Mouse (Mus musculus) 416B (cell line): ENCODE measurements around the gene Irf8.
"Not testable (repeated sequence)": the region's sequence is repeated elsewhere in the genome, so short reads cannot be mapped to it uniquely, and the experiment has no call there.

ENCODE experiments used
- DNase-seq: peaks from one replicate; pipeline ENCODE4 v3.0.0; 2011; ENCODE audit warnings: low read depth

Irf8 gene

GRCm38 (mm10) chr8:120723025-120723424, 13.1 kb upstream of the Irf8 start:
- DNase-seq, result no peak

DNA sequence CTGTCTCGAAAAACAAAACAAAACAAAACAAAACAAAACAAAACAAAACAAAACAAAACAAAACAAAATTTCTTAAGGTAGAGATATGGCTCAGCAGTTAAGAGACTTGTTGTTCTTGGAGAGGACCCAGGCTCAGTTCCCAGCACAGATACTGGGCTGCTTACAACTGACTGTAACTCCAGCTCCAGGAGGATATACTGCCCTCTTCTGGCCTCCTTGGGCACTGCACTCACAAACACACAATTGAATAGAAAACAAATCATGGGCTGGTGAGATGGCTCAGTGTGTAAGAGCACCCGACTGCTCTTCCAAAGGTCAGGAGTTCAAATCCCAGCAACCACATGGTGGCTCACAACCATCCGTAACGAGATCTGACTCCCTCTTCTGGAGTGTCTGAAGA, 12.1 kb upstream of the Irf8 start:
- DNase-seq, result not testable (repeated sequence)

- peak; percentile 72 for DNase-seq
Observed at GRCm38 (mm10) chr8:120724816-120725575, 11.2 kb upstream of the Irf8 start.

DNA sequence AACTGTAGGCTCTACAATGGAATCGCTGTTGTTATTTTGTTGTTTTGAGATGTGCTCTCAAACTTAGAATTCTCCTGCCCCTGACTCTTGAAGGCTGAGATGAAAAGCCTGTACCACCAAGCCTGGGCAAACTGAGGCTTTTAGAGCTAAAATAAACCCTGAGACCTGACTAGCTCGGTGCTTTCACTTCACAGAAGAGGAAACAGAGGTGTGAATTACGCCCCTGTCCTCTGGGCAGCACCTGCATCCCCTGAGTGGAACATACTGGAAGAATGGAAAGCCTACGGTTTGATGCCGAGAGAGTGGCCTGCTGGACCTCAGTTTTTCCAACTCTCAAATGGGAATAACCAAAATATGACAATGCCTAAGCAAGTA, 10.6 kb upstream of the Irf8 start:
- no peak for DNase-seq

DNA sequence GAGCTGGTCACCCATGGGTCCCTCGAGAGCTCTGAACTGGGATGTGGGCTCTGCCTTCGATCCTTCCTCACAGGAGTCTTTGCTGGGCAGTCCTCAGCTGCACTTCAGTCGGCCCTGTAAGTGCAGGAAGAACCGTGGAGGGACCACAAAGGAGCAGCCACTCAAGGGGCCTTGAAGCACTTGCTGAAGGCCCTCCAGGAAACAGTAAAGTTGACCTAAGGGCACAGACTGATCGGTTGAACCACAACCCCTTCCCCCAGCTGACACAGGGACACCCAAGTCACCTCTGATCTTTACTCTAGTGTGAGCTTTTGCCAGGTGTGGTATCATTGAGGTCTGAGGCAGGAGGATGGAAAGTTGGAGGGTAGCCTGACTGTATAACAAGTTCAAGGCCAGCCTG, 10.1 kb upstream of the Irf8 start:
- peak; percentile 61 for DNase-seq

- DNase-seq, result no peak
Observed at GRCm38 (mm10) chr8:120728488-120729160, 7.5 kb upstream of the Irf8 start.

GRCm38 (mm10) chr8:120731582-120731981, 4.6 kb upstream of the Irf8 start:
- DNase-seq, result no peak

- no peak for DNase-seq
Observed at GRCm38 (mm10) chr8:120732068-120732467, 4.1 kb upstream of the Irf8 start.

- DNase-seq, result no peak
Observed at GRCm38 (mm10) chr8:120736486-120736885, 328 bp downstream of the Irf8 start.

GRCm38 (mm10) chr8:120737166-120737565, 1.0 kb downstream of the Irf8 start:
- DNase-seq, result no peak

DNA sequence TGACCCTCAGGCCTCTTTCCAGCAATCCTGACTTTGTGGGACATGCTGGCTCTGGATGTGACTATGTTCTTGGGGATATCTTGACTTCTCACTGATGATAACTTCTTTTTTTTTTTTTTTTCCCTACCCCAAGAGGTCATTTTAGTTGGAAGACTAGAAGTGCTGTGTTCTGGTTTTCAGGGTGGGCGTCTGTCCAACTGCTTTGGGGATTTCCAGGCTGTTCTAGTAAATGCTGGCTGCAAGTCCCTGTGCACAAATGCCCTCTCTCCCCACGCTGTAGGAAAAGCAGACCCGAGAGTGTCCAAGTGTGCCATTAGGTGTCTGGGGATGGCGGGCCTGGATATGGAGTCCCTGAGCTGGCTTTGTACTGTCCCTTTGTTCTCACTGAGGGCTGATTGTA, 2.6 kb downstream of the Irf8 start:
- DNase-seq, result no peak

DNA sequence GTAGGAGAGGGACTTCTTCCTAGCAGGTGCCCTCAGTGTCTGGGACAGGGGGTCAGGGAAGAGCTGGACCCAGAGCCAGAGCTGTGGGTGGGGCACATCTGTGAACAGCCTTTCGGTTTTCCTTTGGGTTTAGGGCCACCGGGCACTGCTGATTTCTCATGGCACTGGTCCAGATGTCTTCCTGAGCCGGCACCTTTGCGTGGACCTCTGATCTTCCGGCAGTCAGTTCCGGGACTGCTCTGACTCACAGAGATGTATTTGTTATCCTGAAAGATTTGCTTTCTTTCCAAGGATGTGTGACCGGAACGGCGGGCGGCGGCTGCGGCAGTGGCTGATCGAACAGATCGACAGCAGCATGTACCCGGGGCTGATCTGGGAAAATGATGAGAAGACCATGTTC, 3.4 kb downstream of the Irf8 start:
- DNase-seq, result no peak

DNA sequence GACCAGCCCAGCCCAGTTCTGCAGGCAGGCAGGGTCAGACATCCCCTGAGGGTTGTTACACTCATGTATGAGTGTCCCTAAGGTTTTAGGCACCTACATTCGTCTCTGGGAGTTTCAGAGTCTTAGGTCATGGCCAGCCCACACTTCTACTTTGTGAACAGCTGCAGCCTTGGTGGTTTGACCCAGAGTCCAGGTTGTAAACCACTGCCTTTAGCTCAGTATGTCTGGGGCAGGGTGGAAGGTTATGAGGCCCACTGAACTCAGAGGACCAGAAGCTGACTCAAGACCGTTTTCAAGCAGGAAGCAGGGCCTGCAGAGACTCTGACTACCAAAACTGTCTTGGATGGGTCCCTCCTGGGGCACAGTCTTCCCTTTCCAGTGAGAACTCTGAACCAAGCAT, 4.4 kb downstream of the Irf8 start:
- no peak for DNase-seq

- DNase-seq, result no peak
Observed at GRCm38 (mm10) chr8:120741001-120741400, 4.8 kb downstream of the Irf8 start.

DNA sequence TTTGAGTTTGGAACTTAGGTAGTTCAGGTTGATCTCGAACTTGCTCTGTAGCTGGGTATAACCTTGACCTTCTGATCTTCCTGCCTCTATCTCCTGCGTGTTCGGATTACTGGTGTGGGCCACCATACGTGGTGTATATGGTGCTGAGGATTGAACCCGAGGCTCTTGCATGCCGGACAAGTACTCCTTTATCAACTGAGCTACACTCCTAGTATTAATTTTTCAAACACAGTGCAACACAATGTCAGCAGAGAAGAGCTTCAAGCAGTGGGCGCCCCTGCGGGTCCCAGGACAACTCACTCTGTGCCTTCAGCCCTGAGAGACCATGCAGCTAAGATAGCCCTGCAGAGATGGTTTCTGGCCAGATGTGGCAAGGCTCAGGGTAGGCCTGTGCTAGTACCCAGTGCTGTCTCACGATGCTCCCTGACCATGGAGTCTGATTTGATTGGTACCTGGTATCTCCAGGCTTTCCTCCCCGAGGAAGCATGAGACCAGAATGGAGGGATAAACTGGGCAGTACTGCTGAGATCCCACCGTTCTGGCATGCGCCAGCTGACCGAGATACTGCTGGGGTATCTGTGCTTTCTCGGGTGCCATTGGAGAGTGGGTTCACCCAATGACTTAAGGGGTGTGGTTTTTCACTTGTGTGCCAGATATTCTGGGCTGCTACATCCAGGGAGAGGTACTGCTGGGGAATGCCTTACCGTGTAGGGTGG, 5.8 kb downstream of the Irf8 start:
- no peak for DNase-seq

- peak; percentile 61 for DNase-seq
Observed at GRCm38 (mm10) chr8:120743149-120743897, 7.2 kb downstream of the Irf8 start.

DNA sequence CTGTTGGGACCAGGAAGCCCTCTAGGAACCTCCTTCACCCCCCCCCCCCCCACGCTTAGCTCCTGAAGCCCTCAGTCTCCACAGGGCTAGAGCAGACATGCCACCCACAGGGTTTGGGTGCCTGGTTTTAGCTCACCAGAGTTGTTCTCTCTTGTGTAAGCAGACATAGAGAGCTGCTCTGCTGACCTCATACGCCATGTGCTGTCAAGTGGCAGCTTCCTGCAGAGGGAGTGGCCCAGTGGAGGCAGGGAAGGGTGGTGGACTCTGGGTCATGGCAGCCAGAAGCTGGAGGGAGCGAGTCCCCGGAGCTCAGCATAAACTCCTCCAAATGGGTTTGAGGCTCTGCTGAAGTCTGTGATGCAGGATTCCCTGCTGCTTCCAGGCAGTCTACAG, 7.7 kb downstream of the Irf8 start:
- DNase-seq, result peak; percentile 55

GRCm38 (mm10) chr8:120744448-120744847, 8.3 kb downstream of the Irf8 start:
- DNase-seq, result no peak

DNA sequence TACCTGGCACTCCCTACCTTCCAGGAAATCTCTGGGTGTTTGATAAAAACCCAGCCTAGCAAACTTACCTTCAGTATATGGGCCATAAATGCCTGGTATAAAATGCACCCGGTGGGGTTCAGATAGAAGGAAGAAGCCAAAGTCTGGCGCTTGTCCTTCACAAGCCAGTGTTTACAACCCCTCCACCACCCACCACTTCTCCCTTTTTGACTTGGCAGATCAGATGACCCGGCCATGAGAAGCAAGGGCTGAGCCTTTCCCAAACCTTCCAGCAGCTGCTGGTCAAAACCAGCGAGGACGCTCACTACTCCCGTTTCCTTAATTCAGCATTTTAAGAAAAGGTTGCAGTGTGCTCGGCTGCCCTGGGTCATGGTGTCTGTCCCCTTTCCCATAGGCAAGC, 9.1 kb downstream of the Irf8 start:
- no peak for DNase-seq

DNA sequence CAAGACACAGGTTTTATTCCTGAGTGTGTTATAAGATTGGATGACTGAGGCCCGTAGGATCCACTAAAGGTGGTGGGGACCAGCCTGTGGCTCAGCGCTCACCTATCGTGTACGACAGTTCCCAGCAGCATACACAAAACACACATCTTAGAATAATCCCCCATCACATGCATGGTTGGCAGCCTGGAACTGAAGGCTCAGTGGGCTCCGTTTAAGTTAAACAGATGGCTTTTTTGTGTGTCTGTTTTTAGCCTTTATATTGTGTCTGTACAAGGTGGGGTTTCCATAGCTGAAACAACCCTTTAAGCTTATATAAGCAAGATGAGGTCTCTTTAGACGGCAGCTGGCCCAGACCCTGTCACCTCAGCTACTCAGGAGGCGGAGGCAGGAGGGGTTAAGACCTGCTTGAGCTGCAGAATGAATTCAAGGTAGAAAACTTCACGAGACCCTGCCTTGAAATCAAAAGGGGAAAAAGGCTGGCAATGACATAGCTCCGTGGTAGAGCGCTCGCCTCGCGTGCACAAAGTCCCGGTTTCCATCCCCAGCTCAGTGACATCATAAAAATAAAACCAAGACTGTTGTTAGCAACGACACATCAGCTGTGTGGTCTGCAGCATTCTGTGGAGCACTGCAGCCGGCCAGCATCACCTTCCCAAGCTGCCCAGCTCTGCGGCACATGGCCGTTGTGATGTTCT, 10.0 kb downstream of the Irf8 start:
- DNase-seq, result no peak

DNA sequence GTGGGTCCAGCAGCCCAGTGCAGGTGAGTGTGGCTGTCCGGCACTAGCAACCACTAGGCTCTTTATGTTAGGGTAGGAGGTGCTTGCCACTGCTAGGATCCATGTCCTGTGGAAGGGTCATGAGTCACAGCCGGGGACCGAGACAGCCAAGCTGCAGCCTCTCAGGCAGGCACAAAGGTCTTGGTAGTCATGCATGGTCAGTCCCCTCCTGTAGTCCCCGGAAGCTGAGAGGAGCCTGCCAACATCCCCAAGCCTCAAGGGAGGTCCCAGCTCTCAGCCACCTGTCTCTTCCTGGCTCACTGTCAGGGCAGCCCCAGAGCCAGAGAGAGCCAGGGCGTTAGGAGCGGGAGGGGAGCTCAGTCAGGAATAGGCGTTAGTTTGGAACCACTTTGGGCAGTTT, 11.1 kb downstream of the Irf8 start:
- DNase-seq, result no peak

DNA sequence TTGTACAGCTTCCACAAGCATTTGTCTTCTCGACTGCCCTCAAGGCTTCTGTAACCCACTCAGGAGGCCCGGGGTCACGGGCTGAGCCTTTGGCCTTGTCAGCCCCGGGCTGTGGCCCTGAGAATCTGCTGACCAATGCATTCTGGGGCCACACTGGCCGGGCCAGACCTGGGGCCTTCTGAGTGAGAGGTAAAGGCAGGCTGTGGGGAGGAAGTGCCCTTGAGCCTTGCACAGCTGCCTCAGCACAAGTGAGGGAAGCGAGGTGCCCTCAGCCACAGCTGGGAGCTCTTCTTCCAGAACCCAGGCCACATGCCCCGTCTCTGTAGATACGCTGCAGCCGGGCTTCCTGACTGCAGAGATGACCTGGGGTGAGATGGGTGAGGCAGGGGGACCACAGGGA, 14.5 kb downstream of the Irf8 start:
- no peak for DNase-seq
